Mouse (Mus musculus) MEL (cell line): ENCODE results near the gene Cul7. TPM values are rescaled to one million over a fixed set of nuclear protein-coding genes. Genes with fewer than 3 reads are reported as not detected.

ENCODE experiments used
- DNase-seq: peaks from one replicate; pipeline ENCODE4 v3.0.0; 2011; ENCODE audit warnings: low read depth, low spot score
- H3K27ac ChIP-seq: 2 replicates; pipeline ENCODE4 v1.5.1; 2012; ENCODE audit warnings: low read depth, mild to moderate bottlenecking, control low read depth, low read length, moderate library complexity; ENCODE audit not compliant: control insufficient read depth
- H3K27me3 ChIP-seq, 2 experiments: fragments of 150-350 bp in 1 of 2; sonication (generic) in 1 of 2; 2 replicates each; pipeline ENCODE4 v1.6.1; 2012; ENCODE audit warnings: low read length in 2 of 2, mild to moderate bottlenecking in 2 of 2, improper control_type of control experiment in 1 of 2, moderate library complexity in 1 of 2; ENCODE audit not compliant: insufficient read depth in 2 of 2, control insufficient read depth in 1 of 2
- H3K36me3 ChIP-seq, 2 experiments: 2 replicates each; pipeline ENCODE4 v1.6.1; 2012 to 2014; ENCODE audit warnings: low read length in 2 of 2, improper control_type of control experiment in 1 of 2, inconsistent platforms in 1 of 2, mild to moderate bottlenecking in 1 of 2; ENCODE audit not compliant: insufficient read depth in 2 of 2, control insufficient read depth in 1 of 2
- H3K4me1 ChIP-seq, 2 experiments: fragments of 150-350 bp in 1 of 2; sonication (generic) in 1 of 2; 2 replicates each; pipeline ENCODE4 v1.6.1; 2012; ENCODE audit warnings: low read length in 2 of 2, improper control_type of control experiment in 1 of 2, mild to moderate bottlenecking in 1 of 2; ENCODE audit not compliant: insufficient read depth in 2 of 2, control insufficient read depth in 1 of 2
- H3K4me3 ChIP-seq, 2 experiments: fragments of 150-350 bp in 1 of 2; sonication (generic) in 1 of 2; 2 replicates each; pipeline ENCODE4 v1.5.1; 2012; ENCODE audit warnings: low read depth in 2 of 2, low read length in 2 of 2, mild to moderate bottlenecking in 2 of 2, moderate library complexity in 2 of 2, control low read depth in 1 of 2, improper control_type of control experiment in 1 of 2; ENCODE audit not compliant: control insufficient read depth in 1 of 2, insufficient read depth in 1 of 2
- H3K79me2 ChIP-seq: 2 replicates; pipeline ENCODE4 v1.6.1; 2012; ENCODE audit warnings: mild to moderate bottlenecking, low read length, moderate library complexity; ENCODE audit not compliant: control insufficient read depth, poor library complexity, insufficient read depth
- H3K9ac ChIP-seq: 2 replicates; pipeline ENCODE4 v1.6.1; 2012; ENCODE audit warnings: low read depth, mild to moderate bottlenecking, control low read depth, low read length, moderate library complexity; ENCODE audit not compliant: control insufficient read depth, poor library complexity, severe bottlenecking
- H3K9me3 ChIP-seq: fragments of 150-350 bp; sonication (generic); replicated peaks from 2 replicates; pipeline ENCODE4 v1.6.1; 2012; ENCODE audit warnings: mild to moderate bottlenecking, low read length, improper control_type of control experiment, moderate library complexity; ENCODE audit not compliant: insufficient read depth
- GATA1 ChIP-seq: IDR thresholded peaks from 2 replicates; pipeline ENCODE4 v1.6.1; 2011; ENCODE audit warnings: low read depth, low read length, improper control_type of control experiment
- MXI1 ChIP-seq: IDR thresholded peaks from 2 replicates; pipeline ENCODE4 v1.6.1; 2011; ENCODE audit warnings: mild to moderate bottlenecking, low read depth, low read length, improper control_type of control experiment
- NRF1 ChIP-seq: IDR thresholded peaks from 2 replicates; pipeline ENCODE4 v1.6.1; 2014; ENCODE audit warnings: low read depth, mild to moderate bottlenecking, inconsistent platforms, low read length, improper control_type of control experiment, moderate library complexity; ENCODE audit not compliant: poor library complexity, insufficient read depth, severe bottlenecking
- POLR2AphosphoS2 ChIP-seq: IDR thresholded peaks from 2 replicates; pipeline ENCODE4 v1.6.1; 2011; ENCODE audit warnings: low read length, improper control_type of control experiment
- RCOR1 ChIP-seq: IDR thresholded peaks from 2 replicates; pipeline ENCODE4 v1.6.1; 2012; ENCODE audit warnings: low read depth, mild to moderate bottlenecking, inconsistent platforms, low read length, improper control_type of control experiment
- SIN3A ChIP-seq: IDR thresholded peaks from 2 replicates; pipeline ENCODE4 v1.6.1; 2012; ENCODE audit warnings: low read length, improper control_type of control experiment, inconsistent platforms
- USF1 ChIP-seq: IDR thresholded peaks from 2 replicates; pipeline ENCODE4 v1.6.1; 2014; ENCODE audit warnings: low read depth, mild to moderate bottlenecking, inconsistent platforms, low read length, improper control_type of control experiment, moderate library complexity
- ZNF384 ChIP-seq: IDR thresholded peaks from 2 replicates; pipeline ENCODE4 v1.6.1; 2012; ENCODE audit warnings: low read depth, mild to moderate bottlenecking, inconsistent platforms, low read length, improper control_type of control experiment
- polyA plus RNA-seq, 2 experiments: library from polyadenylated mRNA; stranded (reverse) in 1 of 2; unstranded in 1 of 2; fragments of >175 nt in 1 of 2; fragments of >200 nt in 1 of 2; gene quantifications; 2 replicates each; pipeline versions ENCODE4 v1.2.1 to v1.2.4; 2012; ENCODE audit warnings: low replicate concordance in 2 of 2, low read depth in 1 of 2; ENCODE audit not compliant: insufficient read length in 2 of 2, insufficient read depth in 1 of 2, missing spikeins in 1 of 2
- total RNA-seq: library from RNA; depleted of rRNA; stranded (reverse); fragments of 300-350 nt; gene quantifications from 2 replicates; pipeline ENCODE4 v1.2.3, GENCODE M21; 2012

Cul7 gene
- total and polyA plus RNA-seq, 3 experiments: 32.6 to 45.8 (median 35.8) TPM

DNA sequence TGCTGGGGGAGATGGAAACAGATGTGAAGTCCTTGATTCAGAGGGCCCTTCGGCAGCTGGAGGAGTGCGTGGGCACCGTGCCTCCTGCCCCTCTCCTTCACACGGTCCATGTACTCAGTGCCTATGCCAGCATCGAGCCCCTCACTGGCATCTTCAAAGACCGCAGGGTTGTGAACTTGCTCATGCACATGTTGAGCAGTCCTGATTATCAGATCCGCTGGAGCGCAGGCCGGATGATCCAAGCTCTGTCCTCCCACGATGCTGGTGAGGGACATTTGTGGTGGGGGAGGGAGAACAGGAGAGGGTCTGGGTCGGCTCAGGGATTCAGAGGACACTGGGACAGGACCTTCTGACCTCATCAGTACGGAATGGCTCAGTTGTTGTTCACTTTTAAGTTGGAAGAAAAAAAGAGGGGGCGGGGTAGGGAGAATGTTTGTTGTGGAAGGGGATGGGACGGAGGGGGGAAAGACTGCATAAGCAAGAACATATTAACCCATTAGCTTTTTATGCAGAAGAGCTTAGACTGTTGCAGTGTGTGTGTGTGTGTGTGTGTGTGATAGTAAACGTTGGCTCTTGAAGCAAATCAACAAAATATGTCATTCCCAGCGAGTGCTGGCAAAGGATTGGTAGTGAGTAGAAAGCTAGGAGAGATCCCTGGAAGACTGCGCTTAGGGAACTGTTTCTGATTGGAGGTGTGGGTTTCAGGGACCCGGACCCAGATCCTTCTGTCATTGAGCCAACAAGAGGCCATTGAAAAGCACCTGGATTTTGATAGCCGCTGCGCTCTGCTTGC, 1.8 kb downstream of the Cul7 start:
- H3K9ac ChIP-seq: no peak overlapping the region
- no peaks in the 10 kb centered on the region for H3K9me3 ChIP-seq
- H3K79me2 ChIP-seq: peaks cover 11% of the 10 kb centered on the region
- no peak for DNase-seq
- peaks cover 6 to 8% of the 10 kb centered on the region in 2 experiments; a peak in 3 of 4 replicates for H3K4me1 ChIP-seq
- peaks cover 0 to 4% of the 10 kb centered on the region in 2 experiments; a peak in 2 of 4 replicates for H3K36me3 ChIP-seq
- H3K27me3 ChIP-seq: no peaks in the 10 kb centered on the region
- TF ChIP-seq POLR2AphosphoS2 (no peak), SIN3A (no peak), GATA1 (no peak)
- H3K27ac ChIP-seq: no peak overlapping the region
- H3K4me3 ChIP-seq: no peak overlapping the region

DNA sequence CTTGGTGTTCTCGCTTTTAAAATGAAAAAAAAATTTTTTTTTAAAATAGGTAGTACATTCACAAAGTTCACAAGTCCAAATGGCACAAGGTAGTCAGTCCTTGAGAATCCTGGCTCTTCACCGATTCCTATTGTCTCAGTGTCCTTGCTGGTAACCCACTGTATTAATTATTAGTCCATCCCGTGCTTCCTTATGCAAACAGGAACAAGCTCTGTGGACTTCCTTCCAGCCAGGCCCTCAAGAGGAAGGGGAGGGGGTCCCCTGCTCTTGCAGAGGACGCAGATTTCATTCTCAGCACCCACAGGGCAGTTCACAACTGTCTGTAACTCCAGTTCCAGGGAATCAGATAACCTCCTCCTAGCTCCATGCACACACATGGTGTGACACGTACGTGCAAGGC, 5.9 kb downstream of the Cul7 start:
- no peak overlapping the region for H3K4me3 ChIP-seq
- no peaks in the 10 kb centered on the region for H3K9me3 ChIP-seq
- no peak for DNase-seq
- no peaks in the 10 kb centered on the region for H3K27me3 ChIP-seq
- no peak overlapping the region for H3K9ac ChIP-seq
- peaks cover 3 to 6% of the 10 kb centered on the region in 2 experiments; a peak in 3 of 4 replicates for H3K4me1 ChIP-seq
- TF ChIP-seq USF1 (no peak), MXI1 (no peak), ZNF384 (no peak)
- no peaks in the 10 kb centered on the region for H3K36me3 ChIP-seq
- no peak overlapping the region for H3K27ac ChIP-seq
- peaks cover 3% of the 10 kb centered on the region; the same call in 1 of the 2 replicates for H3K79me2 ChIP-seq

DNA sequence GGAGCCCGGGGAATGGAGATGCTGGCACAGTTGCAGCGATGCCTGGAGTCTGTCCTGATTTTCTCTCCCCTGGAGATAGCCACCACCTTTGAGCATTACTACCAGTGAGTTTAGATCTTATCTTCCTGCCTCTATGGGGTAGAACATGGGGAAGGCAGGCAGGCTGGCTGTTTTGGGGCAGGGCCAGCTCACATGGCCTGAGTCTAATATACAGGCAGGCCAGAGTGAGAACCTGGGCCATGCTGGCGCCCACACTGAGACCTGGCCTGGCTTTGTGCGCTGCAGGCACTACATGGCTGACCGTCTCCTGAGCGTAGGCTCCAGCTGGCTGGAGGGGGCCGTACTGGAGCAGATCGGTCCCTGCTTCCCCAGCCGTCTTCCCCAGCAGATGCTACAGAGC, 11.2 kb downstream of the Cul7 start:
- H3K27ac ChIP-seq: no peak overlapping the region
- TF ChIP-seq NRF1: no peak
- no peak for TF ChIP-seq ZNF384
- no peak for TF ChIP-seq RCOR1
- TF ChIP-seq, all 39 proteins: peak for 0
- Histone ChIP-seq H3K36me3 (no peaks in the 10 kb centered on the region; a peak in 1 of 4 replicates), H3K9me3 (no peaks in the 10 kb centered on the region), H3K4me3 (no peak overlapping the region), H3K27me3 (no peaks in the 10 kb centered on the region), H3K79me2 (no peaks in the 10 kb centered on the region), H3K4me1 (no peaks in the 10 kb centered on the region), H3K9ac (no peak overlapping the region)
- DNase-seq: no peak
